Mouse (Mus musculus) CH12.LX (cell line): ENCODE data around the gene Syne1. TPM values are rescaled to one million over a fixed set of nuclear protein-coding genes. Genes with fewer than 3 reads are reported as not detected.

Experiments
- DNase-seq: peaks from one replicate; pipeline ENCODE4 v3.0.0-alpha.2; 2013; ENCODE audit errors: extremely low read depth
- H3K27ac ChIP-seq: 2 replicates; pipeline ENCODE4 v1.5.1; 2012; ENCODE audit warnings: low read depth, mild to moderate bottlenecking, control low read depth, moderate library complexity; ENCODE audit not compliant: insufficient read depth
- H3K27me3 ChIP-seq: replicated peaks from 2 replicates; pipeline ENCODE3; 2012; ENCODE audit warnings: inconsistent platforms
- H3K36me3 ChIP-seq, 2 experiments: replicated peaks in 1 of 2; 2 replicates each; pipeline versions ENCODE3 to v1.6.1; 2012; ENCODE audit warnings: inconsistent platforms in 1 of 2, low read length in 1 of 2, mild to moderate bottlenecking in 1 of 2, mixed read lengths in 1 of 2, moderate library complexity in 1 of 2; ENCODE audit not compliant: control insufficient read depth in 1 of 2, insufficient read depth in 1 of 2
- H3K4me1 ChIP-seq, 2 experiments: 2 replicates each; pipeline ENCODE4 v1.6.1; 2012; ENCODE audit warnings: inconsistent platforms in 1 of 2, moderate library complexity in 1 of 2; ENCODE audit not compliant: insufficient read depth in 2 of 2, control insufficient read depth in 1 of 2
- H3K4me2 ChIP-seq: 2 replicates; pipeline ENCODE4 v1.6.1; 2012; ENCODE audit warnings: low read depth, mild to moderate bottlenecking, control low read depth; ENCODE audit not compliant: poor library complexity, insufficient read depth, severe bottlenecking
- H3K4me3 ChIP-seq, 3 experiments: fragments of 150-350 bp in 1 of 3; sonication (generic) in 1 of 3; replicated peaks in 1 of 3; 2 replicates each; pipeline versions ENCODE3 to v1.5.1; 2011 to 2012; ENCODE audit warnings: low read depth in 2 of 3, low read length in 2 of 3, mild to moderate bottlenecking in 2 of 3, moderate library complexity in 2 of 3, control low read depth in 1 of 3, improper control_type of control experiment in 1 of 3, inconsistent platforms in 1 of 3, mixed read lengths in 1 of 3; ENCODE audit not compliant: poor library complexity in 1 of 3
- H3K79me2 ChIP-seq: replicated peaks from 2 replicates; pipeline ENCODE4 v1.6.1; 2012; ENCODE audit warnings: mild to moderate bottlenecking, moderate library complexity; ENCODE audit not compliant: control insufficient read depth, poor library complexity, insufficient read depth, severe bottlenecking; ENCODE audit errors: extremely low read depth
- H3K9ac ChIP-seq: 2 replicates; pipeline ENCODE4 v1.6.1; 2012; ENCODE audit warnings: low read depth, mild to moderate bottlenecking, control low read depth, moderate library complexity; ENCODE audit not compliant: insufficient read depth
- H3K9me3 ChIP-seq: replicated peaks from 2 replicates; pipeline ENCODE3; 2012; ENCODE audit warnings: low read length, inconsistent platforms, mixed read lengths
- BHLHE40 ChIP-seq: IDR thresholded peaks from 2 replicates; pipeline ENCODE4 v1.6.1; 2011; ENCODE audit warnings: mild to moderate bottlenecking, low read depth, low read length, improper control_type of control experiment
- CHD1 ChIP-seq: IDR thresholded peaks from 2 replicates; pipeline ENCODE4 v1.6.1; 2012; ENCODE audit warnings: low read depth, low read length, improper control_type of control experiment, inconsistent platforms
- CHD2 ChIP-seq: IDR thresholded peaks from 2 replicates; pipeline ENCODE4 v1.6.1; 2011; ENCODE audit warnings: low read length, improper control_type of control experiment
- CTCF ChIP-seq, 2 experiments: IDR thresholded peaks in 1 of 2; conservative IDR thresholded peaks in 1 of 2; 2 replicates each; pipeline ENCODE4 v1.5.1; 2011 to 2012; ENCODE audit warnings: low read depth in 2 of 2, low read length in 2 of 2, improper control_type of control experiment in 1 of 2, inconsistent platforms in 1 of 2, mild to moderate bottlenecking in 1 of 2, moderate library complexity in 1 of 2
- E2F4 ChIP-seq: IDR thresholded peaks from 2 replicates; pipeline ENCODE4 v1.6.1; 2011; ENCODE audit warnings: low read depth, low read length, improper control_type of control experiment; ENCODE audit not compliant: insufficient replicate concordance
- EP300 ChIP-seq: IDR thresholded peaks from 2 replicates; pipeline ENCODE4 v1.6.1; 2011; ENCODE audit warnings: low read length, improper control_type of control experiment
- ETS1 ChIP-seq: conservative IDR thresholded peaks from 2 replicates; pipeline ENCODE4 v1.6.1; 2012; ENCODE audit warnings: low read depth, mild to moderate bottlenecking, inconsistent platforms, low read length, improper control_type of control experiment, moderate library complexity
- GABPA ChIP-seq: IDR thresholded peaks from 2 replicates; pipeline ENCODE4 v1.6.1; 2012; ENCODE audit warnings: low read depth, low read length, improper control_type of control experiment, inconsistent platforms; ENCODE audit not compliant: insufficient replicate concordance
- HCFC1 ChIP-seq: IDR thresholded peaks from 2 replicates; pipeline ENCODE4 v1.6.1; 2012; ENCODE audit warnings: low read depth, mild to moderate bottlenecking, inconsistent platforms, low read length, improper control_type of control experiment
- IRF4 ChIP-seq: IDR thresholded peaks from 2 replicates; pipeline ENCODE4 v1.6.1; 2014; ENCODE audit warnings: low read depth, mild to moderate bottlenecking, inconsistent platforms, low read length, improper control_type of control experiment
- JUN ChIP-seq: IDR thresholded peaks from 2 replicates; pipeline ENCODE4 v1.6.1; 2011; ENCODE audit warnings: low read depth, mild to moderate bottlenecking, low read length, improper control_type of control experiment, moderate library complexity; ENCODE audit not compliant: insufficient read depth
- MAFK ChIP-seq: IDR thresholded peaks from 2 replicates; pipeline ENCODE4 v1.6.1; 2011; ENCODE audit warnings: low read length, improper control_type of control experiment; ENCODE audit not compliant: insufficient replicate concordance
- MAZ ChIP-seq: IDR thresholded peaks from 2 replicates; pipeline ENCODE4 v1.6.1; 2012; ENCODE audit warnings: low read depth, mild to moderate bottlenecking, inconsistent platforms, low read length, improper control_type of control experiment, moderate library complexity
- NELFE ChIP-seq: IDR thresholded peaks from 2 replicates; pipeline ENCODE4 v1.6.1; 2011; ENCODE audit warnings: low read depth, low read length, improper control_type of control experiment
- NRF1 ChIP-seq: IDR thresholded peaks from 2 replicates; pipeline ENCODE4 v1.6.1; 2014; ENCODE audit warnings: low read depth, mild to moderate bottlenecking, inconsistent platforms, low read length, improper control_type of control experiment, moderate library complexity
- POLR2AphosphoS2 ChIP-seq: IDR thresholded peaks from 2 replicates; pipeline ENCODE4 v1.6.1; 2011; ENCODE audit warnings: low read depth, low read length, improper control_type of control experiment
- RAD21 ChIP-seq: IDR thresholded peaks from 2 replicates; pipeline ENCODE4 v1.6.1; 2011; ENCODE audit warnings: low read depth, mild to moderate bottlenecking, low read length, improper control_type of control experiment, moderate library complexity
- RCOR1 ChIP-seq: conservative IDR thresholded peaks from 2 replicates; pipeline ENCODE4 v1.6.1; 2012; ENCODE audit warnings: low read depth, mild to moderate bottlenecking, inconsistent platforms, low read length, improper control_type of control experiment
- SIN3A ChIP-seq: IDR thresholded peaks from 2 replicates; pipeline ENCODE4 v1.6.1; 2012; ENCODE audit warnings: low read length, improper control_type of control experiment, inconsistent platforms
- SMC3 ChIP-seq: IDR thresholded peaks from 2 replicates; pipeline ENCODE4 v1.6.1; 2011; ENCODE audit warnings: low read depth, low read length, improper control_type of control experiment
- TCF12 ChIP-seq: IDR thresholded peaks from 2 replicates; pipeline ENCODE4 v1.6.1; 2014; ENCODE audit warnings: low read depth, mild to moderate bottlenecking, inconsistent platforms, low read length, improper control_type of control experiment
- UBTF ChIP-seq: IDR thresholded peaks from 2 replicates; pipeline ENCODE4 v1.6.1; 2012; ENCODE audit warnings: low read depth, mild to moderate bottlenecking, inconsistent platforms, low read length, improper control_type of control experiment, moderate library complexity
- ZC3H11A ChIP-seq: IDR thresholded peaks from 2 replicates; pipeline ENCODE4 v1.6.1; 2012; ENCODE audit warnings: low read depth, mild to moderate bottlenecking, inconsistent platforms, low read length, improper control_type of control experiment
- ZKSCAN1 ChIP-seq: IDR thresholded peaks from 2 replicates; pipeline ENCODE4 v1.6.1; 2012; ENCODE audit warnings: low read depth, inconsistent platforms, low read length, improper control_type of control experiment, borderline replicate concordance
- ZMIZ1 ChIP-seq: IDR thresholded peaks from 2 replicates; pipeline ENCODE4 v1.6.1; 2012; ENCODE audit warnings: low read depth, mild to moderate bottlenecking, inconsistent platforms, low read length, improper control_type of control experiment
- dilution Hi-C: fragments of 300-500 bp; cut with MboI; formaldehyde crosslinking; loops from 2 replicates; pipeline ENCODE4 v1.14.3; 2020; ENCODE audit warnings: low sequenced_read_pairs; ENCODE audit not compliant: extremely low pct_unique_long_range_greater_than_20kb, extremely low pct_ligation_motif_present
- in situ Hi-C: fragments of 300-500 bp; cut with MboI; formaldehyde crosslinking; loops from 3 replicates; pipeline ENCODE4 v1.14.3; 2019; ENCODE audit warnings: low sequenced_read_pairs, low pct_ligation_motif_present, low pct_unique_long_range_greater_than_20kb, mixed read lengths
- polyA plus RNA-seq: library from polyadenylated mRNA; unstranded; fragments of >175 nt; gene quantifications from 2 replicates; pipeline ENCODE4 v1.2.1, GENCODE M21; 2012; ENCODE audit warnings: low read depth; ENCODE audit not compliant: insufficient read length
- total RNA-seq, 2 experiments: library from RNA; depleted of rRNA; stranded (reverse); fragments of 300-350 nt in 1 of 2; fragments of >200 nt in 1 of 2; gene quantifications; 2 replicates each; pipeline ENCODE4 v1.2.3; 2012 to 2014

Syne1 gene
- total and polyA plus RNA-seq, 3 experiments, result 3.1 to 7.6 (median 3.6) TPM

DNA sequence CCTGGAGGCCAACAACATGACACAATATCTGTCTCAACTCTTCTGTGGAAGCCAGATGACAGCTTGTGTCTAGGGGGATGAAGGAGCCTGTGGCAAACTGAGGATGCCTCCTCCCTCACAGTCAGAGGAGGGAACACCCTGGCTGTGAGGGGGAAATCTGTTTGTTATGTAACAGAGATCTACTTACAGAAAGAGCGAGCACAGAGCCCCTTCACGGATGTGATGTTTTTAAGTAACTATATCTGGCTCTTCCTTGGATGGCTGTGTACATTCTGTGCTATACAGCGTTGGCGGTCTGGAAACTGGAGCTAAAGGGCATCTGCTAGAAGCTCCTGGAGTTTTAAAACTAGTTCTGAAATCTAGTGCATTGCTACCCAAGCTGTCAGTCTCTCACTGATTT is 360.5 kb downstream of the Syne1 start:
- Histone ChIP-seq H3K79me2 (no peaks in the 10 kb centered on the region), H3K27ac (no peak overlapping the region), H3K9ac (no peak overlapping the region), H3K27me3 (no peaks in the 10 kb centered on the region), H3K4me1 (peaks cover 0 to 18% of the 10 kb centered on the region in 2 experiments; a peak in 2 of 4 replicates), H3K4me2 (no peak overlapping the region), H3K36me3 (peaks cover 0 to 22% of the 10 kb centered on the region in 2 experiments), H3K9me3 (no peaks in the 10 kb centered on the region), H3K4me3 (no peak overlapping the region)
- no peak for TF ChIP-seq GABPA
- TF ChIP-seq BHLHE40, result no peak
- TF ChIP-seq E2F4, result no peak
- no peak for TF ChIP-seq CTCF (conservative IDR thresholded peaks at IDR 0.05 in 1 of 2, IDR thresholded peaks at IDR 0.05 in 1 of 2; ENCODE audit: low read depth in 2 of 2, low read length in 2 of 2)
- TF ChIP-seq MAZ, result no peak
- TF ChIP-seq ETS1, result no peak
- TF ChIP-seq TCF12, result no peak
- TF ChIP-seq IRF4, result no peak
- TF ChIP-seq CHD1, result no peak
- no peak for TF ChIP-seq HCFC1
- no peak for TF ChIP-seq SIN3A
- no peak for TF ChIP-seq RCOR1
- no peak for TF ChIP-seq POLR2AphosphoS2
- no peak for TF ChIP-seq ZKSCAN1
- DNase-seq, result no peak
- in situ Hi-C loops, result no loop called here
- dilution Hi-C loops, result no loop called here

DNA sequence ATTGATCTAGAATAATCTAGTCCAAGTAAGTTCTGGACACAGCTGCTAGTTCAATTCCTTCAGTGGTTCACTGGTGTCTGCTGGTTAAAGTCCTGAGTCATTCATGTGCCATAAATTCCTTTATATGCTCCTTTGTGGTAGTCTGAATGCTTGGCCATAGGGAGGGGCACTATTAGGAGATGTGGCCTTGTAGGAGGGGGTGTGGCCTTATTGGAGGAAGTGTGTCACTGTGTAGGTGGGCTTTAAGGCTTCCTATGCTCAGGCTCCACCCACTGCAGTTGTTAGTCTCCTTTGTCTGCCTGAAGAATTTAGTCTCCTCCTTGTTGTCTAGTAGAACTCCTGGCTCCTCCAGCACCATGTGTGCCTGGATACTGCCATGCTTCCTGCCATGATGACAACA is 362.4 kb downstream of the Syne1 start:
- no peak overlapping the region for H3K4me2 ChIP-seq
- in situ Hi-C loops (no loop called here), dilution Hi-C loops (no loop called here)
- H3K9ac ChIP-seq, result no peak overlapping the region
- H3K36me3 ChIP-seq, result peaks cover 0 to 37% of the 10 kb centered on the region in 2 experiments
- no peaks in the 10 kb centered on the region for H3K9me3 ChIP-seq
- no peak overlapping the region for H3K4me3 ChIP-seq
- no peak overlapping the region for H3K27ac ChIP-seq
- TF ChIP-seq RAD21, result no peak
- TF ChIP-seq SMC3, result no peak
- TF ChIP-seq RCOR1, result no peak
- TF ChIP-seq CTCF (conservative IDR thresholded peaks at IDR 0.05 in 1 of 2, IDR thresholded peaks at IDR 0.05 in 1 of 2; ENCODE audit: low read depth in 2 of 2, low read length in 2 of 2), result no peak
- no peak for TF ChIP-seq JUN
- TF ChIP-seq CHD2, result no peak
- TF ChIP-seq MAFK, result no peak
- TF ChIP-seq UBTF, result no peak
- no peak for TF ChIP-seq EP300
- TF ChIP-seq ZC3H11A, result no peak
- no peak for TF ChIP-seq ETS1
- no peak for TF ChIP-seq NRF1
- no peak for TF ChIP-seq NELFE
- no peak for TF ChIP-seq GABPA
- TF ChIP-seq TCF12, result no peak
- TF ChIP-seq ZMIZ1, result no peak
- no peaks in the 10 kb centered on the region for H3K27me3 ChIP-seq
- no peak for DNase-seq
- no peaks in the 10 kb centered on the region for H3K79me2 ChIP-seq
- peaks cover 0 to 25% of the 10 kb centered on the region in 2 experiments; a peak in 2 of 4 replicates for H3K4me1 ChIP-seq
